Mouse (Mus musculus): Measurements from ENCODE around the gene Sdhaf3. TPM values are rescaled to one million over a fixed set of nuclear protein-coding genes. Genes with fewer than 3 reads are reported as not detected.
"Not testable (repeated sequence)": the region's sequence is repeated elsewhere in the genome, so short reads cannot be mapped to it uniquely, and the experiment has no call there.

Gene Sdhaf3
- 1 to 10 TPM; 4.2 to 4.8 TPM for total RNA-seq (2021)
- long read RNA-seq, experiment 1, full-length matches to known transcripts: 33 of 38 reads
- long read RNA-seq, experiment 1, partial matches to known transcripts: 2 of 38 reads
- long read RNA-seq, experiment 1, other reads (novel, unspliced or antisense): 3 of 38 reads
- long read RNA-seq, experiment 2, full-length matches to known transcripts: 38 of 40 reads
- long read RNA-seq, experiment 2, partial matches to known transcripts: 0 of 40 reads
- long read RNA-seq, experiment 2, other reads (novel, unspliced or antisense): 2 of 40 reads

DNA sequence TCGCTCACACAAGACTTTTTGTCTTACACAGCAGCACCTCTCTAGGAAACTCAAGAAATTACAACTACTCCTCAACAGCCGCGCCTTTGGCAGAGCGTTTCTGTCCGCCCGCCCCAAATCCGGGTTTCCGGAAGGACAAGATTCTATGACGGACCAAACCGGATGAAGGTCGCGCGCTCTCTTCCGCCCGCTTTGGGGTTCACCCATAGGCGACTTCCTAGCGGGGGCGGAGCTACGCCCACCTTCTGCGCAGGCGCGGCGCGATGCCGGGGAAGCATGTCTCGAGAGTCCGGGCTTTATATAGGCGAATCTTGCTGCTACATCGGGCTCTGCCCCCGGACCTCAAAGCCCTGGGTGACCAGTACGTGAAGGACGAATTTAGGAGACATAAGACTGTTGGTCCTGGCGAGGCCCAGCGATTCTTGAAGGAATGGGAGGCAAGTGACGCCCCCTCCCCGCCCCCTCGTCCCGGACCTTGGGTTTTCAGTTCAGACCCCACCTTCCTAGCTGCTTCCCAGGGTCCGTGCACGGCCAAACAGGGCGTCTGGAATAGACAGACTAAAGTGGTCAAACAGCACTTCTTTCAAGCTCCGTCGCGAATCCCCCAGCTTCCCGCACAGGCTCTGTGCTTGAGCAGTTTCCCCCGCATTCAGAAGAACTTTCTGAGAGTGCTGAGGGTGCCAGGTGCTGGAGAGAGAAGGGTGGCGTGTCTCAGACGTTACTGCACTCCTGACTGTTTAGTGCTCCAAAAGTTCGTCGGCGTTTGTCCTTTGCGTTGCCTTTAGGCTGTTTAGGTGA lies at the start of gene Sdhaf3:
Gene Sdhaf3, plus strand, starts transcription at position 241 of the 798 bp plus-strand sequence.
- intact Hi-C loops (cut with DNase I): no loop called here
- DNase-seq: peak; percentile 92 to 93

DNA sequence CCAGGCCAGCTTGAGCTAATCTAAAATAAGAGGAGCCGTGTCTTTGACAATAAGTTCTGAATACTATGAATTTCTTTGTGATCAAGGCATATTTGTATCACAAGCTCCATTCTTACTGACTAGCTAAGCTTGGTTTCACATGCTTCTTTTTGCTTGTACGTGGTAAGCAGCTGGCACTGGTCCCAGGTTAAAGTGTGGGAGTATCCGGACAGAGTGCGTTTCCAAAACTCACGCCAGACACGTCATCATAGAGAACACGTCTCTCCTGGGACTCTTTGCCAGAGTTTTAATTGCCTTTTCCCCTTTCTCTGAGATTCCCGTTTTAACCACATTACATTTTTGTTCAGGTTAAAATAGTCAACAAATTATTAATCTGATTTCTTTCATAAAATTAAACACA lies 46.2 kb upstream of the Sdhaf3 start:
- peak; percentile 27 to 60 for DNase-seq

DNA sequence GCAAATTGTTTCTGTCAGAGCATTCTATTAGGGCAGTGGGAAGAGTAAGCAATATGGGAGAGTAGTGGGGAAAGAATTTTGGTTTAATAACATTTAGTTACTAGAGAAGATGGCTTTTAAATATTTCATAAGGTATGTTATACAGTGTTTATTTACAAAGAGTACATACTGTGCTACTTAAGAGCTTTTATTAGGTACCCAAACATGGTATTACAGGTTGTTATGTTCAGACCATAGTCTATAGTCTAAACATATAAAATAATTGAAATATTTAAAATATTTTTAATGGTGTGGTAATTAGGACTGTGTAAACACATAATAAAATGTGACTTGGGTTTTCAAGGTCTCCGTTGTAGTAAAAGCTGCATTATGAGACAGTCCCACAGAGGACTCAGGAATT lies 41.5 kb upstream of the Sdhaf3 start:
- no peak for DNase-seq
- intact Hi-C loops (cut with DNase I): loop anchor here (10.0 kb wide), 1 partner anchor 1060 kb away; no protein-coding TSS in a partner anchor

More for the DNA sequence above, 46.2 kb upstream of the Sdhaf3 start:
- intact Hi-C loops (cut with DNase I): no loop called here

DNA sequence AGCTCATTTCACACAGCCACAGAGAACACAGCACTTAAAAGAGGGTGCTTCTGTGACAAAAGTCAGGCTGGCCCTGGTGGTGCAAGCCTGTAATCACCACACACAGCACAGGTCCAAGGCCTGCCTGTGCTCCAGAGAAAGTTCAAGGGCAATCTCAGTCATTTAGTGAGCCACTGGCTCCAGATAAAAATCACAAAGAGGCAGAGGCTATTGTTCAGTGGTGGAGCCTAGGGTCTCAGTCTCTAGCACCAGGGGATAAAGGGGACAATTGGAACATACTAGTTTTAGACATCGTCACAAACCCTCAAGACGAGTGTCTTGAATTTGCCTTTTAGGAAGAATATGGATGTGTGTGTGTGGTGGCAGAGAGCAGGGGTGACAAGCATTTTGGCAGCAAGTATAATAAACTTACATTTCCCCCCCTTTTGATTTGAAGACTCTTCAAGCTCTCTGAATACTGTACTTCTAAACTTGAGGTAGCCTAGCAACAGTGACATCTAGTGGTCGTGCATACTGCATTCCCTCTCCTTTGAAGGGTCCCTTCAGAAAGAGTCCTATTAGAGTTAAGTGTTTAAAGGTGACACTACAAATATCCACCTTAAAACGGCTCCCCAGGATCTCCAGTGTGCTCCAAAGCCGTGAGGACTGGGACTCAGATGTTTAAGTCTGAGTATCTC lies 40.8 kb upstream of the Sdhaf3 start:
- intact Hi-C loops (cut with DNase I): loop anchor here (10.0 kb wide), 1 partner anchor 1060 kb away; no protein-coding TSS in a partner anchor
- no peak for DNase-seq

DNA sequence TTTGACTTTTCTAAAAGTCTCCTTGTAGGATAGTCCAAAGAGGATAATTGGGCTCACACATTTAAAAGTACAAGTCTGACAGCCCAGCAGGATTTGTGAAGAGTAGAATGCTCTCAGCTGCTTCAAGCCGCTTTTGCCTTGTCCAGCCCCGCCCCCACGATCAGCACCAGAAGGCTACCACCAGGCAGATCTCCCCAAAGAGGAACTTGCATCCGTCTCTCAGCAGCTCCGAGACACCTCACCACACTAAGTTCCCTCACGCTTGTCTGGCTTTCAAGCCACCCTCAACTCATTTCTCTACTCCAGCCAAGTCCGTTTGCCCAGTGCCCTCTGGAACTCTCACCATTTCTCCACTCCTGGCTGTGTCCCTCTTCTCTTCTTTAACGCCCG lies 40.3 kb upstream of the Sdhaf3 start:
- intact Hi-C loops (cut with DNase I): loop anchor here (10.0 kb wide), 1 partner anchor 1061 kb away; no protein-coding TSS in a partner anchor
- DNase-seq: no peak

DNA sequence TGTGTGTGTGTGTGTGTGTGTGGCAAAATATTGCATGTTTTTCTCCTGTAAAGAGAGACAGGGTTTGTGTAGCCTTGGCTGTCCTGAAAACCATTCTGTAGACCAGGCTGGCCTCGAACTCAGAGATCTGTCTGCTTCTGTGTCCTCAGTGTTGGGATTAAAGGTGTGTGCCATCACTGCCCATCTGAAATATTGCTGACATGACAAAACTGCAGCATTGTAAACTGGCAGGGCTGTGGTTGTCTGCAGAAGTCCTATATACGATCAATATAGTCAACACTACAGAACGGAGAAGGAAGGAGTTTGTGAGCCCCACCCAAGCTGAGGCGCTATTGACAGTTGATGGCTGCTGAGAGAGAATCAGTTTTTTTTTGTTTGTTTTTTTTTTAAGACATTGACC lies 38.5 kb upstream of the Sdhaf3 start:
- intact Hi-C loops (cut with DNase I): loop anchor here (10.0 kb wide), 1 partner anchor 1063 kb away; no protein-coding TSS in a partner anchor
- DNase-seq: no peak

DNA sequence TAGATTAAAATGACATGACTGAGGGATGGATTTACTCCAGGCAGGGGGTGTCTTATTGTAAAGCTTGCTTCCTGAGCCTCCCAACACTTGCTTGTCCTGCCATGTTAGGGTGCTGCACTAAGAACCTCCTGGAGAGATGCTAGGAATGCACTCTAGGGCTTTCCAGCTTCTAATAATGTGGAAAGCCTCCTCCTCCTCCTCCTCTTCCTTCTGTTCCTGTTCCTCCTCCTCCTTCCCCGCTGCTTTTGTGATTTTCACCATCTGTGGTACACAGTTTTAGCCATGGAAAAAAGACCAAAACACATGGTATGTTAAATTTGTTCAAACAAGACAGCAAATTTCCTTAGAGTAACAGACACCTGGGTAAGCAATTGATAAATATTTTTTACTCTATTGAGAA lies 30.5 kb upstream of the Sdhaf3 start:
- intact Hi-C loops (cut with DNase I): no loop called here

DNA sequence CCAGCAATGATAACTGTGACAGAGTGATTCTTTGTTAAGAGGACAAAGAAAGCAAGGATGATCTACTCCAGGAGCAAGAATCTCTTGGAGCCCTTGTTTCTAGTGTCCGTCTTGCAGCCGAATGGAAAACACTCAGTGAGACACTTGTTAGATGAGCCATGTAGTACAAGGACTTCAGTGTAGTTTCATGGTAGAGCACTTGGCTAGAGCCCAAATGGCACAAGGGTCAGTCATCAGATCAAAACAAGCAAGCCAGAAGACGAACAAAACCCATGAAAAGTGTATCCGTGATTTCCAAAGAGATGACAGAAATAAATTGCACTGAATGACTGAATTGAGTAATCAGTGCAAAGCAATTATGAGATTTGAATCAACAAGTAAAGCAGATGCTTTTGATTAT lies 25.0 kb upstream of the Sdhaf3 start:
- intact Hi-C loops (cut with DNase I): no loop called here
- DNase-seq: no peak

More for the DNA sequence above, 30.5 kb upstream of the Sdhaf3 start:
- no peak for DNase-seq

DNA sequence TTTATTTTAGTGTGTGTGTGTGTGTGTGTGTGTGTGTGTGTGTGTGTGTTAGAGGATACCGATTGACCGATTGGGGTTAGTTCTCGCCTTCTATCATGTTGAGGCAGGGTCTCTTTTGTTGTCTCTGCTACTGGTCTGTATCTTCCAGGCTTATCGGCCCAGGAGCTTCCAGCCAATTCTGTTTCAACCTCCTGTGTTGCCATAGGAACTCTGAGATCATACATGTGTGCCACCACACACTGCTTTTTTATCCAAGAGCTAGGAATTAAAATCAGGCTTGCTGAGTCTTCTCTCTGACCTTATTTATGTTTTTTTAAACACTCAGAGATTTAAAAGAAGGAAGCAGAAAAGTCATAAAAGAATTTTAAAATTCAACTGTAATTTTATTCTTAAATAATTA lies 24.3 kb upstream of the Sdhaf3 start:
- DNase-seq: no peak
- intact Hi-C loops (cut with DNase I): no loop called here

DNA sequence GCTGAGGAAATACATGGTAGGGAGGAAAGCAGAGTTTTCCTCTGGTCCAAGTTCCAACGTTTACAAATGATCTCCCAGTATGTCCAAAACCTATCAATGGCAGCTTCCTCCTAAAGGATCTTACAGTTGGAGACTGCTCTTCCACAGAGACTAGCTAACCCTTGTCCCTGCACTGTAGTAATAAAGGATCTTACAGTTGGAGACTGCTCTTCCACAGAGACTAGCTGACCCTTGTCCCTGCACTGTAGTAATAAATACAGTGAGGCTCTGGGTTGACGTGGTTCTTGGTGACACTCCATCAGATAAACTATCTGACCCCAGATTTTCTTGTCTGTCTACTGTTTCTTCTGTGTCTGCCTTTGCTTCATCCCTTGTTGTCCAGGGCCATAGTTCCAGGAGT lies 15.0 kb upstream of the Sdhaf3 start:
- no peak for DNase-seq
- intact Hi-C loops (cut with DNase I): loop anchor here (5.0 kb wide), 1 partner anchor 181 kb away; no protein-coding TSS in a partner anchor

DNA sequence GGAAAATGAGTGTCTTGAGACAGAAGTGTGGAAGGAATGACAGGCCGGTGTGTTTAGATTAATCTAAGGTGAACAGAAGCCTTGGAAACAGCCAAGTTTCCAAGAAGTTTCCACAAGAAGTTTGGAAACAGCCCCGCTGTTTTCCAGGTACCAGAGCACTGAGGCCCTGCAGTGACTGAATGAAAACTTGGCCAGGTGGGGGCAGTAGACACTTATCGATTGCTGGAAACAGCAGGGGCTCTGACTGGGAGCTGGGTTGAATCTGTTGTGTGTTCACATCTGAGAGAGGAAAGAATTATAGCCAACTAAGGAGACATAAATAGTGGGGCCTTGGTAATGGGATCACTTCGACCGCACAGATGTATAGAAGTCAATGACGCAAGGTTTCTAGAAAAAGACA lies 13.0 kb upstream of the Sdhaf3 start:
- no peak for DNase-seq
- intact Hi-C loops (cut with DNase I): loop anchor here (5.0 kb wide), 1 partner anchor 179 kb away; no protein-coding TSS in a partner anchor

DNA sequence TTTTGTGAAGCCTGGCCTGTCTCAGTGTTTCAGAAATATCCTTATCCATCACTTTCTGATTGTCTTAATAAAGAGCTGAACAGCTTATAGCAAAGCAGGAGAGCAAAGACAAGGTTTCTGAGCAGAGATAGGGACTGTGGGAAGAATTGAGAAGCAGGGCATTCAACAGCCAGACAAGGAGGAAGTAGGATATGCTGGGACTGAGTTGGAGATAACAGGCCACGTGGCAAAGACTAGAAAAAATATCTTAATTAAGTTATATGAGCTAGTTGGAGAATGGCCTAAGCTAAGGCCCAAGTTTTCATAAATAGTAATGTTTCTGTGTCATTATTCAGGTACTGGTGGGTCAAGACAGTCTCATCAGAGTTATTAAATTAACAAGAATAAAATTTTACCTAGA lies 8.2 kb upstream of the Sdhaf3 start:
- DNase-seq: no peak
- intact Hi-C loops (cut with DNase I): no loop called here

DNA sequence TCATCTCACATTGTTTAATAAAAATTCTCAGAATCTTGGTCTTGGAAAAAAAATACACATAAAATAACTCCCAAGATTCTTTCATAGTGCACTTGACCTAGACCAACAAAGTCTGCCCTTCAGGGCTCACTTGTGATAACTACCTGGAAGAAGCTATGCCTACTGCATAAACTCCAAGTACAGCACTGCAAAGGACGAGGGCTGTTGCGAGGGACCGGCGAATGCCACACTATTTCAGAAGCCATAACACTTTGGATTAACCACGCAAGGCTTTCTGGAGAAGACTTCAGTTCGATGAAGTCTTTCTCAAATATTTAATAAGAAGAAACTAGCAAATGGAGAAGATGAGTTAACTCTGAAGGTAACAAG lies 425 bp upstream of the Sdhaf3 start:
- no peak for DNase-seq
- intact Hi-C loops (cut with DNase I): no loop called here

DNA sequence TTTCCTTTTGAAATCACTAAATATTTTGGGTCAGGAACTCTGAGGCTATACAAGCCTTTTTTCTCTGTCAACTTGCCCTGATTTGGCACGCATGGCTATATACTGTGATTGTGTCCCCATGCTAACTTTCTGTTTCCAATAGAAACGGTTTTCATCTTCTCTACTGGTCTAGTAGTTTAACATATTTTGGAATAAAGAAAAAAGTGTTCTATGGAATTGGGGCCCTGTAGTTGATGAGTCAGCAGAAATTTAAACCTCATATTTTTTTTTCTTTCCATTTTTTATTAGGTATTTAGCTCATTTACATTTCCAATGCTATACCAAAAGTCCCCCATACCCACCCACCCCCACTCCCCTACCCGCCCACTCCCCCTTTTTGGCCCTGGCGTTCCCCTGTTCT lies 3.4 kb downstream of the Sdhaf3 start:
- DNase-seq; intact Hi-C loops (cut with DNase I): not testable (repeated sequence)

DNA sequence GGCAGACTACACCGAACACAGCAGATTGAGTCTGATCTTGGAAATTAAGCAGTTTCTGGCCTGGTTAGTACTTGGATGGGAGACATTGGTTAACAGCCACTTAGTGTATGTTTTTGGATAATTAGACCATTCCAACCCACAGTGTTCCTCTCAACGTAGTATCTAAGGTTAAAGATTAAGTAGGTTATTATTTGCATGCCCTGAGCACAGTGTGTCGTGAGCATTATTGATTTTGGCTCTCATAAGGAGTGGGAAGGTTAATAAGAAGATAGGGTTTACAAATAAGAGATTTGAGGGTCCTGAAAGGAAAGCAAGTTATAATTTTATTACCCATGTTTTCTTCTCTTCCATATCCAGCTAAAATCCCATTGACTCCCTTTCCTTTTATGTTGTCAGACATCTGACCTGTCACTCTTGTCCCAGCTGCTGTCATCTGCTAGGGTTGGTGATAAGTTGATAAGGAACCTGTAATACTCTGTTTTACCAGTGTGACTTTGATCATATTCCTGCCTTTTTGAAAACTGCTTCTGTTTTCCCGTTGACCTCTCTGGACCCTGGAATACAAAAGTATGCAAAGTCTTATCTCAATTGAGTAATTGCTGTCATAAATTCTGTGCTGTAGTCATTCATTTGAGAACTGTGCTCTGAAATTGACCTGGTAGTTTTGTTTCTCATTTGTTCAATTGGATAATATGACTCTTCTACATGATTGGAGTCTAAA lies 41.6 kb downstream of the Sdhaf3 start:
- DNase-seq: no peak
- intact Hi-C loops (cut with DNase I): no loop called here

DNA sequence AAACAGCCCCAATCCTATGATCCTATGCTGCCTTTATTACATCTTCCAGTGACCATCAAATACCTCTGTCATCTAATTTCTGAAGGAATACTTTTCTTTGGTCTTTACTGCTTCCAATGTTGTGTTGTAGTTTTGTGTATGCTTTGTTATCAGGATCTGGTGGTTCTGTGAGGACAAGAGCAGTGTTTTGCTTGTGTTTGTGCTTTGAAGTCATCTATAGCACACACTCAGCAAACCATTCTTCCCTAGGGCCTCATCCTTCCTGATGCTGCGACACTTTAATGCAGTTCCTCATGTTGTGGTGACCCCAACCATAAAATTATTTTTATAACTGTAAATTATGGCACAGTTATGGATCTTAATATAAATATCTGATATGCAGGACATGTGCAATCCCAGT lies 42.2 kb downstream of the Sdhaf3 start:
- DNase-seq: no peak
- intact Hi-C loops (cut with DNase I): no loop called here

DNA sequence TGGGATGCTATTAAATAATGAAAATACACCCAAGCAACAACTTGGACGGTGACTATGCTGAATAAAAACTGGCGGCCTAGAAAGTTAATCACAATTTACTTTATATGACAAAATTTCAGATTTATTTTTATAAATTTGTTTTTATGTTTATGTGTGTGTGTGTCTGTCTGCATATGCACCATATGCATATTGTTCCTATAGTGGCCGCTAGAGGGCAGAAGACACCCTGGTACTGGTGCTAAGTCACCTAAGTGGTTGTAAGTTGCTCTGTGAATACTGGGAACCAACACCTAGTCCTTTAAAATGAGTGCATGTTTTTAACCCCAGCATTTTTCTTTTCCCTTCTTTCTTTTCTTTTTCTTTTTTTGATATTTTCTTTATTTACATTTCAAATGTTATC lies 43.2 kb downstream of the Sdhaf3 start:
- intact Hi-C loops (cut with DNase I): no loop called here
- DNase-seq: no peak

DNA sequence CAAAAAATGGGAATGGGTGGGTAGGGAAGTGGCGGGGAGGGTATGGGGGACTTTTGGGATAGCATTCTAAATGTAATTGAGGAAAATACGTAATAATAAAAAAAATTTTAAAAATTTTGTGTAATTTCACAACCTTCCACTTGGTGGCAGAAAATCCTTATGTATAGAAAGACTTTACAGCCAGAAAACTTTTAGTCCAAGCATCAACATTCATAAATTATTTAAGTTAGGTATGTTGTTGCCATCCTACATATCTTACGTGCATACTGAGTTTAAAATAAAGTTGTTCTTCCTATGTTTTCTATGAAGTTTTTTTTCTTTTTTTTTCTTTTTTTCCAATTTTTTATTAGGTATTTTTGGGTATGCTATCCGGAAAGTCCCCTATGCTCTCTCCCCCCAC lies 47.3 kb downstream of the Sdhaf3 start:
- intact Hi-C loops (cut with DNase I): no loop called here
- no peak for DNase-seq

DNA sequence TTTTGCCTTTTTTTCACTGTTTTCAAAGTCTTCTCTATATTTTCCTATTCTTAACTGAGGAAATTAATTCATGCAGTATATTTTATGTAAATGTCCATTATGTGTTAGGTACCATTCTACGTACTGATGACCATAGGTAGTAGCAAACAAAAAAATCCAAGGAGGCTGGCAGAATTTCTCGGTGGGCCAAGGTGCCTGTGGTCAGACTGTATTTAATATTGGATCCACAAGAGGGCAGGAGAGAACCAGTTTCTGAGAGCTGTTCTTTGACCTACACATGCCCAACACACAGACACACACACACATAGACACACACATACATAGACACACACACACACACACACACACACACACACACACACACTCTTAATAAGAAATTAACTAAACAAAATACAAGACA lies 48.2 kb downstream of the Sdhaf3 start:
- intact Hi-C loops (cut with DNase I): no loop called here
- no peak for DNase-seq

DNA sequence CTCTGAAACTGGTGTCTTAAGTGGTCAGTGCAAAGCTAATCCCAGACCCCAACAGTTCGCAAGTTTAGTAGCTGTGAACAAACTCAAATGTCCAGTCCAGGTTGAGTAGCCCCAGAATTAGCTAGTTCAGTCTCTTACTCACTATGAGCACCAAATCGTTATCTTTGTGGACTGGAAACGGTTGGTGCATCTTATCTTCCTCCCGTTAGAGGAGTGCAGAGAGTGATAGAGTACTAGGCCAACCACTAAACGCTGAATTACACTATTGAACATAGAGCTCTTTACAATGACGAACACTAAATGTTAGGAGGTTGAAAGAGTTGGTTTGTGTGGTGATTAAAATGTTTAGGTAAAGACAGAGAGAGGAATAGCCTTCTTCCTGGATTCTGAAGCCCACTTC lies 82.3 kb downstream of the Sdhaf3 start:
- intact Hi-C loops (cut with DNase I): no loop called here
- no peak for DNase-seq

DNA sequence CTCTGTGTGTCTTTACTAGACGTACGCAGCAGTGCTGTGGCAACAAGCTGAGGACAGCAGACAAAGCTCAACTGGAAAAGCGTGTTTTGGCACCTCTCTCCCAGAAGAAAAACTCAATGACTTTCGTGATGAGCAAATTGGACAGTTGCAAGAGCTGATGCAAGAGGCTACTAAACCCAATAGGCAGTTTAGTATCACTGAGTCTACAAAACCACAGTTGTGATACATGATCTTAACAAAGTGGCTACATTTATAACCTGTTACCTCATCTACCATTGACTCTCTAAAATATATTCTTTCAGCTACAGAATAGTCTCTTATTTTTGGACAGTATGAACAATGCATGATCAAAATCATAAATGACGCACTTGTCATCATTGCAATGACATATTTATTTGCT lies 83.0 kb downstream of the Sdhaf3 start:
- intact Hi-C loops (cut with DNase I): no loop called here
- DNase-seq: no peak
